Mouse (Mus musculus) stomach, postnatal 0 days (tissue): ENCODE results near the gene Eif4h.

Source experiments
- CTCF ChIP-seq: IDR thresholded peaks from 2 replicates; pipeline ENCODE4 v1.5.1; 2016; ENCODE audit warnings: antibody characterized with exemption, low read depth, mild to moderate bottlenecking, moderate library complexity
- EP300 ChIP-seq: optimal IDR thresholded peaks from 2 replicates; pipeline ENCODE3; 2016; ENCODE audit warnings: antibody characterized with exemption

GRCm38 (mm10) chr5:134678031-134678430 is 38.7 kb upstream of the Eif4h start:
- no peak for TF ChIP-seq CTCF
- TF ChIP-seq EP300 = no peak
